Mouse (Mus musculus) midbrain, embryonic 13.5 days (tissue): ENCODE data around the gene Zfpm1. TPM values are rescaled to one million over a fixed set of nuclear protein-coding genes. Genes with fewer than 3 reads are reported as not detected.

ENCODE experiments used
- ATAC-seq: fragments of 200-750 bp; cut with Nextera tagmentation; 2 replicates; pipeline ENCODE4 v1.8.0; 2017; ENCODE audit warnings: mild to moderate bottlenecking, moderate TSS enrichment, moderate library complexity
- H3K27ac ChIP-seq: fragments of 300-500 bp; sonication (generic); 2 replicates; pipeline ENCODE4 v1.5.1; 2015; ENCODE audit warnings: inconsistent platforms, mild to moderate bottlenecking, moderate library complexity
- H3K27me3 ChIP-seq: fragments of 300-500 bp; sonication (generic); 2 replicates; pipeline ENCODE4 v1.6.1; 2015; ENCODE audit warnings: mild to moderate bottlenecking, inconsistent platforms
- H3K36me3 ChIP-seq: fragments of 300-500 bp; sonication (generic); 2 replicates; pipeline ENCODE4 v1.6.1; 2015; ENCODE audit warnings: mild to moderate bottlenecking, inconsistent platforms
- H3K4me1 ChIP-seq: fragments of 300-500 bp; sonication (generic); replicated peaks from 2 replicates; pipeline ENCODE4 v1.6.1; 2015; ENCODE audit warnings: inconsistent platforms
- H3K4me2 ChIP-seq: fragments of 300-500 bp; sonication (generic); replicated peaks from 2 replicates; pipeline ENCODE4 v1.6.1; 2015; ENCODE audit warnings: moderate library complexity, mild to moderate bottlenecking, inconsistent platforms
- H3K4me3 ChIP-seq: fragments of 300-500 bp; sonication (generic); replicated peaks from 2 replicates; pipeline ENCODE4 v1.5.1; 2015; ENCODE audit warnings: mild to moderate bottlenecking, inconsistent platforms
- H3K9ac ChIP-seq: fragments of 300-500 bp; sonication (generic); replicated peaks from 2 replicates; pipeline ENCODE4 v1.6.1; 2015; ENCODE audit warnings: mild to moderate bottlenecking, inconsistent platforms
- H3K9me3 ChIP-seq: fragments of 300-500 bp; sonication (generic); 2 replicates; pipeline ENCODE4 v1.6.1; 2016; ENCODE audit warnings: mild to moderate bottlenecking, inconsistent platforms
- WGBS: fragments of 180-500 bp; shearing (Covaris S2); methylation state at CpG from one replicate; pipeline ENCODE4 v1.1.7; 2015; 5-methylcytosine and 5-hydroxymethylcytosine counted together
- polyA plus RNA-seq: library from polyadenylated mRNA; unstranded; fragments of >200 nt; fragmentation: Nextera tagmentation; extraction: Ambion mirVana; gene quantifications from 2 replicates; pipeline ENCODE4 v1.2.1, GENCODE M21; 2015

Gene Zfpm1
- polyA plus RNA-seq, 1 experiment from 2014 or later = 2.1 TPM

GRCm38 (mm10) chr8:122359111-122359775 lies 77.3 kb downstream of the Zfpm1 start:
- WGBS = 76% methylated on average over 15 of the region's 15 CpGs
- peaks cover 20% of the 10 kb centered on the region; the same call in 1 of the 2 replicates for H3K27me3 ChIP-seq
- no peak for ATAC-seq
- no peaks in the 10 kb centered on the region for H3K36me3 ChIP-seq
- no peaks in the 10 kb centered on the region for H3K4me1 ChIP-seq
- H3K27ac ChIP-seq = no peak overlapping the region
- no peak overlapping the region for H3K4me3 ChIP-seq
- no peaks in the 10 kb centered on the region for H3K9me3 ChIP-seq
- H3K4me2 ChIP-seq = no peak overlapping the region
- no peak overlapping the region for H3K9ac ChIP-seq

- no peaks in the 10 kb centered on the region for H3K4me1 ChIP-seq
- no peak within 1 kb of the TSS for H3K9ac ChIP-seq
- H3K9me3 ChIP-seq = no peaks in the 10 kb centered on the region
- no peak within 1 kb of the TSS for H3K4me3 ChIP-seq
- no peak within 1 kb of the TSS for H3K27ac ChIP-seq
- H3K4me2 ChIP-seq = no peak within 1 kb of the TSS
- H3K36me3 ChIP-seq = no peaks in the 10 kb centered on the region
- no peak for ATAC-seq
- H3K27me3 ChIP-seq = peaks cover 24% of the 10 kb centered on the region
- WGBS = 79% methylated on average over 7 of the region's 7 CpGs
These were observed 78.9 kb downstream of the Zfpm1 start, which contains the start of gene Trhr2 for GRCm38 (mm10) chr8:122360696-122361416. Gene Trhr2 (minus strand): TSS chr8:122360746.

GRCm38 (mm10) chr8:122362271-122362670 lies 80.3 kb downstream of the Zfpm1 start:
- no peak for ATAC-seq
- Histone ChIP-seq H3K9me3 (no peaks in the 10 kb centered on the region), H3K27ac (no peak overlapping the region), H3K4me3 (no peak overlapping the region), H3K36me3 (no peaks in the 10 kb centered on the region), H3K9ac (no peak overlapping the region), H3K4me2 (no peak overlapping the region), H3K4me1 (no peaks in the 10 kb centered on the region), H3K27me3 (peaks cover 21% of the 10 kb centered on the region)
- 50% methylated on average over 5 of the region's 5 CpGs for WGBS

- no peak overlapping the region for H3K27ac ChIP-seq
- no peak overlapping the region for H3K4me3 ChIP-seq
- peaks cover 21% of the 10 kb centered on the region for H3K27me3 ChIP-seq
- 39% methylated on average over 8 of the region's 8 CpGs for WGBS
- no peak overlapping the region for H3K4me2 ChIP-seq
- H3K4me1 ChIP-seq = no peaks in the 10 kb centered on the region
- H3K9ac ChIP-seq = no peak overlapping the region
- H3K36me3 ChIP-seq = no peaks in the 10 kb centered on the region
- H3K9me3 ChIP-seq = no peaks in the 10 kb centered on the region
- ATAC-seq = no peak
These were observed 81.0 kb downstream of the Zfpm1 start for GRCm38 (mm10) chr8:122362967-122363366.

- ATAC-seq = no peak
- no peak overlapping the region for H3K4me3 ChIP-seq
- no peak overlapping the region for H3K9ac ChIP-seq
- H3K9me3 ChIP-seq = no peaks in the 10 kb centered on the region
- H3K27me3 ChIP-seq = peaks cover 6% of the 10 kb centered on the region
- H3K4me1 ChIP-seq = 0 out of 2 replicates have a peak, but pooled peaks cover 4% of the 10 kb centered on the region
- no peak overlapping the region for H3K4me2 ChIP-seq
- no peak overlapping the region for H3K27ac ChIP-seq
- WGBS = 77% methylated on average over 10 of the region's 10 CpGs
- H3K36me3 ChIP-seq = no peaks in the 10 kb centered on the region
These were observed 86.6 kb downstream of the Zfpm1 start for GRCm38 (mm10) chr8:122368494-122368893.

- H3K36me3 ChIP-seq = no peaks in the 10 kb centered on the region
- no peaks in the 10 kb centered on the region for H3K9me3 ChIP-seq
- H3K4me2 ChIP-seq = no peak overlapping the region
- H3K9ac ChIP-seq = no peak overlapping the region
- no peaks in the 10 kb centered on the region for H3K27me3 ChIP-seq
- H3K27ac ChIP-seq = no peak overlapping the region
- 0 out of 2 replicates have a peak, but pooled peaks cover 4% of the 10 kb centered on the region for H3K4me1 ChIP-seq
- peak; percentile 69 for ATAC-seq
- WGBS = 15% methylated on average over 9 of the region's 9 CpGs
- no peak overlapping the region for H3K4me3 ChIP-seq
These were observed 87.7 kb downstream of the Zfpm1 start for GRCm38 (mm10) chr8:122369665-122370064.

GRCm38 (mm10) chr8:122371706-122372105 lies 89.8 kb downstream of the Zfpm1 start:
- no peaks in the 10 kb centered on the region for H3K9me3 ChIP-seq
- H3K4me1 ChIP-seq = peaks cover 12% of the 10 kb centered on the region; the same call in 1 of the 2 replicates
- no peak for ATAC-seq
- H3K4me2 ChIP-seq = no peak overlapping the region
- no peaks in the 10 kb centered on the region for H3K27me3 ChIP-seq
- no peaks in the 10 kb centered on the region for H3K36me3 ChIP-seq
- WGBS = 78% methylated on average over 6 of the region's 6 CpGs
- H3K27ac ChIP-seq = no peak overlapping the region
- H3K9ac ChIP-seq = no peak overlapping the region
- no peak overlapping the region for H3K4me3 ChIP-seq

GRCm38 (mm10) chr8:122375320-122375719 lies 93.4 kb downstream of the Zfpm1 start:
- Histone ChIP-seq H3K27ac (no peak overlapping the region), H3K4me3 (no peak overlapping the region), H3K4me1 (peaks cover 32% of the 10 kb centered on the region), H3K9me3 (no peaks in the 10 kb centered on the region), H3K27me3 (no peaks in the 10 kb centered on the region), H3K9ac (no peak overlapping the region), H3K4me2 (peak overlapping the region; percentile 53), H3K36me3 (peaks cover 8% of the 10 kb centered on the region)
- ATAC-seq = 0 out of 2 replicates have a peak, but pooled peaks have one; percentile 7
- 92% methylated on average over 7 of the region's 7 CpGs for WGBS

- peak overlapping the region; percentile 45 for H3K9ac ChIP-seq
- peak; percentile 49 for ATAC-seq
- 0 out of 2 replicates have a peak overlapping the region, but pooled peaks have one; percentile 26 for H3K27ac ChIP-seq
- H3K4me3 ChIP-seq = peak overlapping the region; percentile 95
- H3K36me3 ChIP-seq = peaks cover 14% of the 10 kb centered on the region
- no peaks in the 10 kb centered on the region for H3K27me3 ChIP-seq
- H3K9me3 ChIP-seq = no peaks in the 10 kb centered on the region
- H3K4me2 ChIP-seq = peak overlapping the region; percentile 53
- peaks cover 33% of the 10 kb centered on the region for H3K4me1 ChIP-seq
- WGBS = 30% methylated on average over 13 of the region's 13 CpGs
These were observed 93.9 kb downstream of the Zfpm1 start for GRCm38 (mm10) chr8:122375751-122376364.

- Histone ChIP-seq H3K27ac (peak within 1 kb of the TSS; percentile 92), H3K4me2 (peak within 1 kb of the TSS; percentile 95), H3K9me3 (no peaks in the 10 kb centered on the region), H3K9ac (peak within 1 kb of the TSS; percentile 90), H3K27me3 (no peaks in the 10 kb centered on the region), H3K4me1 (peaks cover 36% of the 10 kb centered on the region), H3K36me3 (peaks cover 16% of the 10 kb centered on the region), H3K4me3 (peak within 1 kb of the TSS; percentile 95)
- peak; percentile 94 for ATAC-seq
- WGBS = under 1% methylated on average over 107 of the region's 107 CpGs
These were observed 94.7 kb downstream of the Zfpm1 start, which contains the start of gene Zc3h18 for GRCm38 (mm10) chr8:122376365-122377231. Gene Zc3h18 (plus strand): TSS chr8:122376609.

GRCm38 (mm10) chr8:122383039-122383438 lies 101.1 kb downstream of the Zfpm1 start:
- H3K27ac ChIP-seq = no peak overlapping the region
- H3K4me2 ChIP-seq = no peak overlapping the region
- no peaks in the 10 kb centered on the region for H3K9me3 ChIP-seq
- H3K9ac ChIP-seq = no peak overlapping the region
- H3K27me3 ChIP-seq = no peaks in the 10 kb centered on the region
- no peak for ATAC-seq
- peaks cover 17% of the 10 kb centered on the region for H3K4me1 ChIP-seq
- no peak overlapping the region for H3K4me3 ChIP-seq
- 90% methylated on average over 4 of the region's 4 CpGs for WGBS
- H3K36me3 ChIP-seq = peaks cover 66% of the 10 kb centered on the region
